Comparison of ENCODE assay signal across 8 mouse cellular contexts in the genomic region with DNA sequence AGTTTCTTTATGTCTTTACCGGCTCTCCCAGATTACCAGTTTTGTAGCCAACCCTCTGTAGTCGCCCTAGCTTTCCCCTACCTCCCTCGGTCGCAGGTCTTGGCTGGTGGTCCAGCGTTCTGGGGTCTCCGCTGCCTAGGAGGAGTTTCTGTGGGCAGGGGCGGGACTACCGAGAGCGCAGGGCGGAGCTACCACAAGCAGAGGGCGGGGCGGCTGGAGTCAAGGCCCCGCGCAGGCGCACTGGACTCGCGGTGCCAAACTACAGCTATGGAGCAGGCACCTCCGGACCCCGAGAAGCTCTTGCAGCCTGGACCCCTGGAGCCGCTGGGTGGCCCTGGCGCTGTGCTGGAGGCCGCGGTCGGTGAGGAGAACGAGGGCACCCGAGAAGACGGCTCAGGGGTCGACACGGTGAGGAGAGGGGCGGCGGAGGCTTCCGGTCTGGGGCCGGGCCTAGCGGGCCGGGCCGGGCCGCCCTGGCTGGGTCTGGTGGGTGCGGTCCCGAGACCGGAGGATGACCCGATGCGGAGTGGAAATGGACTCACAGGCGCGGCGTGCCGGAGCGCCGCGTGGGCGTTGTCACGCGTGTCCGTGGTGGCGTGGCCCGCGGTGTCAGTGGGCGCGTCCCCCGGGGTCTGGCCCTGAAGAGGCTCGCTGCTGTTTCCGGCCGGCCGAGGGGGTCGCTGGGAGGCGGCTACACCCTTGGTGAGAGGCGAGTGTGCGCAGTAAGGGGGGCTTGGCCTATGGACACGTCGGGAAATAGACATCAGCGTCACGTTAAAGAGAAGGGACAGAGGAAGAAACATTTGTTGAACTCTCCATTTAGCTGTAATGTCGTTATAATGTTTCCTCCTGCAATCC. TPM values are rescaled to one million over a fixed set of nuclear protein-coding genes. Genes with fewer than 3 reads are reported as not detected.
A peak's percentile ranks its signal among the peaks of the same experiment; 100 is the strongest.
DNase-seq lines count a peak whose midpoint lies in the region; ATAC-seq and TF ChIP-seq lines count a peak whose summit lies in the region.

A gene (plus strand): TSS at position 249 of the 858 bp plus-strand sequence.

- DNase-seq in forebrain, embryonic 14.5 days (ENCODE audit: low spot score): peak; percentile 97
- peak; percentile 95 to 96 for DNase-seq in heart, postnatal 14 days
- peak; percentile 93 for DNase-seq in layer of hippocampus, adult 11-12 months (ENCODE audit: low spot score)
- DNase-seq in lung, adult 18-20 months: peak; percentile 92 to 94
- peak; percentile 95 for DNase-seq in testis, postnatal 14 days (ENCODE audit: low spot score)

- H3K4me3 ChIP-seq in ES-Bruce4 (ENCODE audit: low read depth, low read length): peak within 1 kb of the TSS; percentile 82
- peak within 1 kb of the TSS; percentile 94 for H3K4me3 ChIP-seq in forebrain, embryonic 14.5 days (ENCODE audit: low read depth, low read length)
- peak within 1 kb of the TSS; percentile 95 for H3K4me3 ChIP-seq in neural tube, embryonic 15.5 days (replicated peaks)

- H3K4me2 ChIP-seq in forebrain, embryonic 14.5 days (ENCODE audit: low read length): peak within 1 kb of the TSS; percentile 67
- H3K4me2 ChIP-seq in neural tube, embryonic 15.5 days: peak within 1 kb of the TSS; percentile 65

- no peak for TF ChIP-seq CTCF in ES-Bruce4 (IDR thresholded peaks at IDR 0.05; ENCODE audit: low read depth, low read length)

- no peak for TF ChIP-seq EP300 in ES-Bruce4 (IDR thresholded peaks at IDR 0.05; ENCODE audit: insufficient read depth, low read depth, low read length)

- H3K9ac ChIP-seq in ES-Bruce4 (ENCODE audit: low read depth, poor library complexity, severe bottlenecking): peak within 1 kb of the TSS; percentile 45
- H3K9ac ChIP-seq in forebrain, embryonic 14.5 days (ENCODE audit: low read length): peak within 1 kb of the TSS; percentile 93
- H3K9ac ChIP-seq in neural tube, embryonic 15.5 days (replicated peaks): peak within 1 kb of the TSS; percentile 93

- H3K36me3 ChIP-seq in ES-Bruce4 (ENCODE audit: control insufficient read depth, insufficient read depth, low read length, poor library complexity, severe bottlenecking): no peaks in the 10 kb centered on the region
- no peaks in the 10 kb centered on the region for H3K36me3 ChIP-seq in forebrain, embryonic 14.5 days (ENCODE audit: control insufficient read depth, insufficient read depth, low read length)
- H3K36me3 ChIP-seq in neural tube, embryonic 15.5 days: no peaks in the 10 kb centered on the region

- under 1% methylated on average over 71 of the region's 72 CpGs for whole genome bisulfite sequencing in forebrain, embryonic 14.5 days
- WGBS in neural tube, embryonic 15.5 days: under 1% methylated on average over 71 of the region's 72 CpGs

- peak within 1 kb of the TSS; percentile 32; the same call in 1 of the 2 replicates for H3K27ac ChIP-seq in ES-Bruce4 (ENCODE audit: insufficient read depth, low read length)
- H3K27ac ChIP-seq in forebrain, embryonic 14.5 days (ENCODE audit: low read depth, low read length): peak within 1 kb of the TSS; percentile 39; the same call in 1 of the 2 replicates
- H3K27ac ChIP-seq in neural tube, embryonic 15.5 days (replicated peaks): peak within 1 kb of the TSS; percentile 85

- peak; percentile 85 for ATAC-seq in cerebellum, adult (ENCODE audit: insufficient number of reproducible peaks, low FRiP score, low TSS enrichment)
- peak; percentile 94 for ATAC-seq in forebrain, embryonic 14.5 days
- ATAC-seq in neural tube, embryonic 15.5 days (ENCODE audit: low FRiP score): peak; percentile 96

- H3K27me3 ChIP-seq in ES-Bruce4 (ENCODE audit: control insufficient read depth, insufficient read depth, low read length, poor library complexity, severe bottlenecking): no peaks in the 10 kb centered on the region
- H3K27me3 ChIP-seq in forebrain, embryonic 14.5 days (replicated peaks; ENCODE audit: control insufficient read depth, insufficient read depth, low read length): no peaks in the 10 kb centered on the region
- no peaks in the 10 kb centered on the region for H3K27me3 ChIP-seq in neural tube, embryonic 15.5 days (replicated peaks)

- no peaks in the 10 kb centered on the region for H3K9me3 ChIP-seq in ES-Bruce4 (replicated peaks; ENCODE audit: control insufficient read depth, insufficient read depth, low read length, poor library complexity, severe bottlenecking)
- H3K9me3 ChIP-seq in forebrain, embryonic 14.5 days (replicated peaks; ENCODE audit: control insufficient read depth, low read length): no peaks in the 10 kb centered on the region
- H3K9me3 ChIP-seq in neural tube, embryonic 15.5 days (replicated peaks): no peaks in the 10 kb centered on the region

- intact Hi-C loops in heart, postnatal 14 days (cut with DNase I): no loop called here

- no peaks in the 10 kb centered on the region for H3K4me1 ChIP-seq in ES-Bruce4 (ENCODE audit: control insufficient read depth, insufficient read depth, low read length)
- H3K4me1 ChIP-seq in forebrain, embryonic 14.5 days (ENCODE audit: control insufficient read depth, insufficient read depth, low read length): peaks cover 6% of the 10 kb centered on the region
- peaks cover 24% of the 10 kb centered on the region for H3K4me1 ChIP-seq in neural tube, embryonic 15.5 days

- peak; percentile 61 for TF ChIP-seq POLR2A in ES-Bruce4 (IDR thresholded peaks at IDR 0.05; ENCODE audit: insufficient read depth, low read length)

RNA-seq across cellular contexts. Expression of the gene that starts here (rescaled TPM):
- 97.0 and 97.8 TPM in 2 replicates for polyA plus RNA-seq in ES-Bruce4 (2011; ENCODE audit: insufficient read depth, insufficient read length, low read depth, missing spikeins)
- 84.1 and 87.5 TPM in 2 replicates for polyA plus RNA-seq in forebrain, embryonic 14.5 days (2014; fragmentation: Nextera tagmentation; extraction: Ambion mirVana)
- total RNA-seq in heart, postnatal 14 days (2021): 10 to 100 TPM; 30.9 to 34.3 TPM
- polyA plus RNA-seq in neural tube, embryonic 15.5 days (2015; fragmentation: Nextera tagmentation; extraction: Ambion mirVana): 80.6 and 84.2 TPM in 2 replicates

Comparison
In these comparisons a context has a peak if more than half of its experiments do, and no peak if none do; other contexts are left out.
1. Peak in every context shown above with its lines: DNase-seq, ATAC-seq, H3K4me3 ChIP-seq and H3K27ac ChIP-seq.
2. H3K27ac ChIP-seq: peak in every context shown above with its lines; median percentile 85 in neural tube, embryonic 15.5 days; 39 in forebrain, embryonic 14.5 days; 32 in ES-Bruce4.